Mouse (Mus musculus): ENCODE measurements around the gene Ube2n. TPM values are rescaled to one million over a fixed set of nuclear protein-coding genes. Genes with fewer than 3 reads are reported as not detected.

Gene Ube2n
- polyA plus RNA-seq, 1 experiment: 157 TPM

GRCm38 (mm10) chr10:95508126-95508525 is 6.8 kb upstream of the Ube2n start:
- H3K4me3 ChIP-seq: no peak overlapping the region
- no peaks in the 10 kb centered on the region for H3K79me2 ChIP-seq (ENCODE audit: control insufficient read depth, insufficient read depth)
- no peak overlapping the region for H3K4me2 ChIP-seq (ENCODE audit: low read depth)
- no peaks in the 10 kb centered on the region for H3K36me3 ChIP-seq (ENCODE audit: control insufficient read depth, insufficient read depth)
- H3ac ChIP-seq (ENCODE audit: control insufficient read depth, insufficient read length): no peak overlapping the region
- TF ChIP-seq REST (IDR thresholded peaks at IDR 0.05; ENCODE audit: insufficient read depth, insufficient read length) (no peak), SRF (IDR thresholded peaks at IDR 0.05; ENCODE audit: control insufficient read depth, insufficient read length, low read depth) (no peak), POLR2AphosphoS2 (IDR thresholded peaks at IDR 0.05; ENCODE audit: insufficient read length, low read depth) (no peak), MAX (IDR thresholded peaks at IDR 0.05; ENCODE audit: low read depth) (no peak), MYOD1 (IDR thresholded peaks at IDR 0.05; ENCODE audit: control insufficient read depth in 1 of 3, insufficient read length in 2 of 3, low read depth in 2 of 3) (no peak)
- H3K27me3 ChIP-seq (ENCODE audit: control insufficient read depth, insufficient read depth, insufficient read length): no peaks in the 10 kb centered on the region

- TF ChIP-seq REST (IDR thresholded peaks at IDR 0.05; ENCODE audit: insufficient read depth, insufficient read length) (no peak), TCF12 (IDR thresholded peaks at IDR 0.05; ENCODE audit: insufficient read depth, poor library complexity, severe bottlenecking) (no peak), MYOD1 (IDR thresholded peaks at IDR 0.05; ENCODE audit: control insufficient read depth in 1 of 3, insufficient read length in 2 of 3, low read depth in 2 of 3) (no peak), TCF3 (IDR thresholded peaks at IDR 0.05; ENCODE audit: insufficient read length, low read depth) (no peak), CEBPB (IDR thresholded peaks at IDR 0.05; ENCODE audit: insufficient read depth, poor library complexity, severe bottlenecking) (no peak), POLR2AphosphoS2 (IDR thresholded peaks at IDR 0.05; ENCODE audit: insufficient read length, low read depth) (no peak), E2F4 (IDR thresholded peaks at IDR 0.05; ENCODE audit: insufficient read depth) (no peak), MYOG (IDR thresholded peaks at IDR 0.05; ENCODE audit: control insufficient read depth in 1 of 3, insufficient read depth in 1 of 3, insufficient read length in 2 of 3, low read depth in 2 of 3) (no peak), SRF (IDR thresholded peaks at IDR 0.05; ENCODE audit: control insufficient read depth, insufficient read length, low read depth) (no peak), POLR2A (IDR thresholded peaks at IDR 0.05; ENCODE audit: insufficient read length, low read depth) (no peak), MAX (IDR thresholded peaks at IDR 0.05; ENCODE audit: low read depth) (no peak), USF1 (IDR thresholded peaks at IDR 0.05; ENCODE audit: low read depth) (no peak)
- Histone ChIP-seq H3K36me3 (ENCODE audit: control insufficient read depth, insufficient read depth) (no peaks in the 10 kb centered on the region), H3K79me2 (ENCODE audit: control insufficient read depth, insufficient read depth) (no peaks in the 10 kb centered on the region), H3K27me3 (ENCODE audit: control insufficient read depth, insufficient read depth, insufficient read length) (no peaks in the 10 kb centered on the region), H3ac (ENCODE audit: control insufficient read depth, insufficient read length) (no peak overlapping the region), H3K4me3 (no peak overlapping the region), H3K4me2 (ENCODE audit: low read depth) (no peak overlapping the region)
These were observed 6.2 kb upstream of the Ube2n start for GRCm38 (mm10) chr10:95508793-95509192.

- H3K36me3 ChIP-seq (ENCODE audit: control insufficient read depth, insufficient read depth): no peaks in the 10 kb centered on the region
- no peak overlapping the region for H3K4me3 ChIP-seq
- TF ChIP-seq CEBPB (IDR thresholded peaks at IDR 0.05; ENCODE audit: insufficient read depth, poor library complexity, severe bottlenecking) (no peak), POLR2AphosphoS2 (IDR thresholded peaks at IDR 0.05; ENCODE audit: insufficient read length, low read depth) (no peak), MYOG (IDR thresholded peaks at IDR 0.05; ENCODE audit: control insufficient read depth in 1 of 3, insufficient read depth in 1 of 3, insufficient read length in 2 of 3, low read depth in 2 of 3) (no peak), SRF (IDR thresholded peaks at IDR 0.05; ENCODE audit: control insufficient read depth, insufficient read length, low read depth) (no peak), POLR2A (IDR thresholded peaks at IDR 0.05; ENCODE audit: insufficient read length, low read depth) (no peak), MYOD1 (IDR thresholded peaks at IDR 0.05; ENCODE audit: control insufficient read depth in 1 of 3, insufficient read length in 2 of 3, low read depth in 2 of 3) (no peak), USF1 (IDR thresholded peaks at IDR 0.05; ENCODE audit: low read depth) (no peak), MAX (IDR thresholded peaks at IDR 0.05; ENCODE audit: low read depth) (no peak), TCF12 (IDR thresholded peaks at IDR 0.05; ENCODE audit: insufficient read depth, poor library complexity, severe bottlenecking) (no peak), TCF3 (IDR thresholded peaks at IDR 0.05; ENCODE audit: insufficient read length, low read depth) (no peak), REST (IDR thresholded peaks at IDR 0.05; ENCODE audit: insufficient read depth, insufficient read length) (no peak), E2F4 (IDR thresholded peaks at IDR 0.05; ENCODE audit: insufficient read depth) (no peak)
- H3K4me2 ChIP-seq (ENCODE audit: low read depth): no peak overlapping the region
- H3K27me3 ChIP-seq (ENCODE audit: control insufficient read depth, insufficient read depth, insufficient read length): no peaks in the 10 kb centered on the region
- H3ac ChIP-seq (ENCODE audit: control insufficient read depth, insufficient read length): no peak overlapping the region
- no peaks in the 10 kb centered on the region for H3K79me2 ChIP-seq (ENCODE audit: control insufficient read depth, insufficient read depth)
These were observed 5.7 kb upstream of the Ube2n start for GRCm38 (mm10) chr10:95509263-95509662.

DNA sequence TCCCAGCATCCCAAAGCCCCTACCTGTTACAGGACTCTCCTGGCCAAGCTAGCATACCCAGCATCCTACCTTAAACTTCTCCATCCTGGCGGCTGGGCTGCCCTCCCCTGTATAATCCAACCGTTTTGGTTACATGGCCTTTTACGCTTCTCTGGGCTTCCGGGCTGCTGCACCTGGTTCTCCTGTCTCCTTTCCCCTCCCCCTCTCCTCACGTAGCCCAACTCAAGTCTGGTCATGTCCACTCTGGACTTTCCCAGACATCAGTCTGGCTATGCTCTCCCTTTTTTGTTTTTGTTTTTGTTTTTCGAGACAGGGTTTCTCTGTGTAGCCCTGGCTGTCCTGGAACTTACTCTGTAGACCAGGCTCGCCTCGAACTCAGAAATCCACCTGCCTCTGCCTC is 2.3 kb upstream of the Ube2n start:
- no peaks in the 10 kb centered on the region for H3K36me3 ChIP-seq (ENCODE audit: control insufficient read depth, insufficient read depth)
- no peak overlapping the region for H3K4me2 ChIP-seq (ENCODE audit: low read depth)
- H3ac ChIP-seq (ENCODE audit: control insufficient read depth, insufficient read length): no peak overlapping the region
- peaks cover 21% of the 10 kb centered on the region for H3K79me2 ChIP-seq (ENCODE audit: control insufficient read depth, insufficient read depth)
- TF ChIP-seq USF1 (IDR thresholded peaks at IDR 0.05; ENCODE audit: low read depth) (no peak), POLR2AphosphoS2 (IDR thresholded peaks at IDR 0.05; ENCODE audit: insufficient read length, low read depth) (no peak), REST (IDR thresholded peaks at IDR 0.05; ENCODE audit: insufficient read depth, insufficient read length) (no peak), TCF12 (IDR thresholded peaks at IDR 0.05; ENCODE audit: insufficient read depth, poor library complexity, severe bottlenecking) (no peak), POLR2A (IDR thresholded peaks at IDR 0.05; ENCODE audit: insufficient read length, low read depth) (no peak), TCF3 (IDR thresholded peaks at IDR 0.05; ENCODE audit: insufficient read length, low read depth) (no peak), MYOD1 (IDR thresholded peaks at IDR 0.05; ENCODE audit: control insufficient read depth in 1 of 3, insufficient read length in 2 of 3, low read depth in 2 of 3) (no peak), MYOG (IDR thresholded peaks at IDR 0.05; ENCODE audit: control insufficient read depth in 1 of 3, insufficient read depth in 1 of 3, insufficient read length in 2 of 3, low read depth in 2 of 3) (no peak), MAX (IDR thresholded peaks at IDR 0.05; ENCODE audit: low read depth) (no peak), CEBPB (IDR thresholded peaks at IDR 0.05; ENCODE audit: insufficient read depth, poor library complexity, severe bottlenecking) (no peak), SRF (IDR thresholded peaks at IDR 0.05; ENCODE audit: control insufficient read depth, insufficient read length, low read depth) (no peak), E2F4 (IDR thresholded peaks at IDR 0.05; ENCODE audit: insufficient read depth) (no peak)
- no peaks in the 10 kb centered on the region for H3K27me3 ChIP-seq (ENCODE audit: control insufficient read depth, insufficient read depth, insufficient read length)
- H3K4me3 ChIP-seq: no peak overlapping the region

Measured in myocyte (in vitro differentiated cells).